Mouse (Mus musculus) testis, adult 2 months (tissue): Measurements from ENCODE around the gene Epb41l2.

ENCODE experiments used
- CTCF ChIP-seq: fragments of 200-500 bp; IDR thresholded peaks from 2 replicates; pipeline ENCODE4 v1.5.1; 2012; ENCODE audit warnings: low read depth, mild to moderate bottlenecking, inconsistent platforms, low read length, moderate library complexity; ENCODE audit not compliant: control insufficient read depth, insufficient read depth, insufficient replicate concordance
- POLR2A ChIP-seq: fragments of 200-500 bp; IDR thresholded peaks from 2 replicates; pipeline ENCODE4 v1.6.1; 2012; ENCODE audit warnings: low read depth, mild to moderate bottlenecking, inconsistent platforms, low read length, moderate library complexity; ENCODE audit not compliant: control insufficient read depth

GRCm38 (mm10) chr10:25368928-25369327, 9.3 kb downstream of the Epb41l2 start:
- TF ChIP-seq CTCF (no peak), POLR2A (no peak)
